In the genomic region with DNA sequence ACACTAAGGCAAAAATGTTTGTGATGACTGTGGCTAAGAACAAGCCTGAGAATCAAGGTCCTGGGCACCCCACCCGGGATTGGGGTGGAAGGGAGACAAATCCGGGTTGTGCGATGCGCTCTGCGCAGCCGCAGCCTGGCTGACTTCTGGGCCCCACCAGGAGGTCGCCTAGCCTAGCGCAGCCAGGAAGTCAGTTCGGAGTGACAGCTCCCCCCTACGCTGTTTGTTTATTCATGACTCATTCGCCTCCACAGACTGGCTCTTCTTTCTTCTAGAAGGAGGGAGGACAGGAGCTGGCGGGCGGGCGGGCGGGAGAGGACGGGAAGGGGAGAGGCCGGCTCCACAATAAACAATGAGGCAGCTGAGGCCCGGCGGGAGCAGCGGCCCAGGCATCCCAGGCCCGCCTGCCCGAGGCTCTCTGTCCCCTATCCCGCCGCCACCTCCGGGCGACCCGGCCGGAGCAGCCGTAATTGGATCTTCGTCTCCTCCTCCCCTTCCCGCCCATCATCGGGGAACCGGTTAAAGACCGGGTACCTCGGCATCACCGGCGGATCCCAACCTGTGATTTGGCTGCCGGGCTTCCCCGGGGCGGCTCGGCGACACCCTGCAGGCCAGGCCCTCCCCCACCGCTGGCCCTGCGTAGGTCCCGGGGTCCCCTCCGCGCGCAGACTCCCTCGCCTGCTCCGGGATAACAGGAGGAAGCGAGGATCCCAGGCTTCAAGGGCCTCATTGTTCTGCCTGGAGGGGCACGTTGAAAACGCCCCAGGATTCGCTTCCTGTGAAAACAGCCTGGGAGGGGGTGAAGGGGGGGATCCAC, we compare ENCODE assay signal across 8 mouse cellular contexts.
DNase-seq lines count a peak whose midpoint lies in the region; ATAC-seq and TF ChIP-seq lines count a peak whose summit lies in the region.

No protein-coding gene starts in this region.

- ATAC-seq in Patski = peak; percentile 79

- no peaks in the 10 kb centered on the region for H3K79me2 ChIP-seq in macrophage (ENCODE audit: inconsistent target)

- no peak for TF ChIP-seq CTCF in Patski (IDR thresholded peaks at IDR 0.05)
- TF ChIP-seq CTCF in left cerebral cortex, adult 2 months (IDR thresholded peaks at IDR 0.05) = no peak; the same call in 1 of the 2 replicates

- H3K27me3 ChIP-seq in Patski = no peaks in the 10 kb centered on the region

- intact Hi-C loops in left cerebral cortex, adult 2 months (cut with DNase I) = loop anchor here (1.0 to 10.0 kb wide), 6 partner anchors 60 to 873 kb away; partner anchors contain the start of gene Zmiz1

- peak; percentile 66 for DNase-seq in Patski (ENCODE audit: low read depth, low spot score)
- peak; percentile 93 for DNase-seq in cerebellum, postnatal 36 days
- peak; percentile 58 to 75 for DNase-seq in gastrocnemius, adult 8-10 months (ENCODE audit: low spot score in 2 of 2)
- DNase-seq in hindlimb bud, embryonic 11.5 days (ENCODE audit: extremely low spot score, low read depth, low spot score) = peak; percentile 46
- DNase-seq in left cerebral cortex, adult 2 months (ENCODE audit: extremely low spot score in 1 of 2, low spot score in 2 of 2) = peak; percentile 78 to 83
- DNase-seq in right cerebral cortex, adult 18-20 months = peak; percentile 89
- DNase-seq in urinary bladder, adult 2 months (ENCODE audit: low spot score) = peak; percentile 70

- CTCF ChIA-PET in Patski (lab: Charles Lee) = no interaction called here

- 3% methylated on average over 41 of the region's 54 CpGs for WGBS in macrophage (ENCODE audit: missing documents)

- H3K27ac ChIP-seq in left cerebral cortex, adult 2 months = peak overlapping the region; percentile 99
- peak overlapping the region; percentile 96 for H3K27ac ChIP-seq in macrophage

- no peaks in the 10 kb centered on the region for H3K36me3 ChIP-seq in macrophage (ENCODE audit: inconsistent target)

- POLR2A ChIA-PET in Patski (lab: Charles Lee) = interaction anchor here (0.8 to 1.1 kb wide), 2 partner anchors 78 to 188 kb away, joined by 3 read pairs; no protein-coding TSS in a partner anchor

- in situ Hi-C loops in Patski (cut with MboI; ENCODE audit: low pct_unique_long_range_greater_than_20kb) = no loop called here

- peak overlapping the region; percentile 63 for H3K4me3 ChIP-seq in left cerebral cortex, adult 2 months
- H3K4me3 ChIP-seq in macrophage (ENCODE audit: inconsistent target) = peak overlapping the region; percentile 34

Comparison
In these comparisons a context has a peak if more than half of its experiments do, and no peak if none do; other contexts are left out.
1. Peak in every context shown above with its lines: DNase-seq, ATAC-seq, H3K4me3 ChIP-seq and H3K27ac ChIP-seq.